Mouse (Mus musculus): ENCODE data around the gene Gm3336.

DNA sequence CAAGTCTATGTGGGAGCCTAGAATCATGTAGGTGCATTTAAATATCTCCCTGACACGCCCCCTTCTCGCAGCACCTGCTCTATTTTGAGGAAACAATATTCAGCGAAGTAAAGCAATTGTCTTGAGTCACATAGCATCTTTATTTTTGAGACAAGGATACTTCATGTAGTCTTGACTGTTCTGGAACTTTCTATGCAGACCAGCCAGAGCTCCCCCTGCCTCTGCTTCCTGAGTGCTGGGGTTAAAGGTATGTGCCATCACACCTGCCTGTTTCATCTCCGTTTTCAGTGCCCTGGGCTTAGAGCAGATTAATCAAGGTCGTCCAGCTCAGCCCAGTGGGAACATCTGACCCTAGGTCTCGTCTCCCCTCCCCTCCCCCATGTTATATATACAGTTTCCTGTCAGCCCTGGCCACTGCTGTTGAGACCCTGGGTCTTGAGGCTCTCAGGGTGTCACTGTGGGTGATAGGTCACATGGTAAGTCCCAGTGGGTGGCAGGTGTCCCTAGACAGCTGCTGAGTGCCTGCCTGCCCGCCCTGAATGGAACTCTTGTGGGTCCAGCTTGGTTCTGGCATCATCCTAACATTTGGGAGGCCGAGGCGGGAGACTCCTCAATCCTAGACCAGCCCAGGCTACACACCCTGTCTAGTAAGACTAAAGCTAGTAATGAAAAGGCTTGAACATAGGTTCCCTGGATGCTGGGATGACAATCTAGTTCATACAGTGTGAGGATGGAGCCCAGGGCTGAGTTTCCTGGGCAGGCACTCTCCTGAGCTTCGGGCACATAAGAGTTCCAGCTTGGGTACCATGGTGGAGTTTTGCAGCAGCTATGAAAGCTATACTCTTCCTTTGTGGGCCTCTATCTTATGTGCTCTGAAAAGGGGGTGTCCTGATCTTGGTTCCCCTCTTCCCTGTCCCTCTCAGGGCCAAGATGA is 17.0 kb upstream of the Gm3336 start:
- no peak for TF ChIP-seq POLR2A (IDR thresholded peaks at IDR 0.05; ENCODE audit: borderline replicate concordance, control insufficient read depth, low read depth, low read length)
- no peak for TF ChIP-seq CTCF (IDR thresholded peaks at IDR 0.05; ENCODE audit: control insufficient read depth, insufficient read depth, low read length)

Data from bone marrow, adult 2 months (tissue).